Mouse (Mus musculus) retina, postnatal 1 day (tissue): Measurements from ENCODE around the gene Mif4gd.
"Not testable (repeated sequence)": the region's sequence is repeated elsewhere in the genome, so short reads cannot be mapped to it uniquely, and the experiment has no call there.

Source experiments
- DNase-seq: peaks from one replicate; pipeline ENCODE4 v3.0.0-alpha.2; 2012

The Mif4gd gene

DNA sequence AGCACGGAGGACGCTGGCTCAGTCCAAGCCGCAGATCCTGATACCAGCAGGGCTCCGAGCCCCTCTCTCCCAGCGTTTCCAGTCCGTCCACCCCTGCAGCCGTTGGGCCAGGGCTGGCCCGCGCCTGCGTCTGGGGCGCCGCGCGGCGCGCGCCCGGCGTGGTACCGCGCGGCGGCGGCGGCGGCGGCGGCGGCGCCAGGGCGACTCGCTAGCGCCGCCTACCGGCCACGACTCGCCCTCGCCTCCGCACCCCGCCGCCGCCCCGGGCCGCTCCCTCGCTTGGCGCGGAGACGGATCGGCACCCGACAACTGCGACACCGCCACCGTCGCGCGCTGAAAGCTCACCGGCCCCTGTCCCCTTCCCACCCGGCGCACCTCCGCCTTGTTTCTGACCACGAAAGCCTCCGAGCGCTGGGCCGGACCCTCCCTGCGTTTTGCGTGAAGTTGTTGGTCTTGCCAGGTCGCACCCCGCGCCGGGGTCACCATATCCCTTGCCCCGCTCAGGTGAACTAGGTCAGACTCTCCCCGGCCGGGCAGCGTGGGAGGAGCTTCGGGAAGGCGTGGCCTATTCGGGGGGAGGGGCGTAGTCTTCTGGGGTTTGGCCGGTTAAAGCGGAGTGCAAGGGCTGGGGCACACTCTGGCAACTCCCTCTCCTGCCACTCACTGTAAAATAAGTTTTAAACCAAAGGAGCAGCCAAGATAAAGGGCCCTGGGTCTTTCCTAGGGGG, at the start of gene Mif4gd:
Gene Mif4gd, minus strand, starts transcription at position 560 of the 728 bp plus-strand sequence.
- peak; percentile 91 for DNase-seq

DNA sequence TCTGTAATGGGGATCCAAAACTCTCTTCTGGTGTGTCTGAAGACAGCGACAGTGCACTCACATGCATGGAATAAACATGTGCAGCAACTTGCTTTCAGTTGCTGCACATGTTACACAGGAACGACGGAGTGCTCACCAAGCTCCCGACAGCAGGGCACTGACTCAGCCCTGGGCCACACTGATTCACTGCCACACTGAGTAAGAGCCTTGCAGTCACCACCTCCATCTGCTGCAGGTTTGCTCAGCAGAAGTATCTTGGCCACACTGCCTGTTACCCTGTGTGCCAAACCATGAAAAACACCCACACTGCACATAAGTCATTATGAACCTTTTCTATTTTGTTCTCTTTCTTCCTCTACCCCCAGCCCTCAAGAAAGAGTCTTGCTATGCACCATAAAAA, 47.6 kb upstream of the Mif4gd start:
- DNase-seq: no peak

DNA sequence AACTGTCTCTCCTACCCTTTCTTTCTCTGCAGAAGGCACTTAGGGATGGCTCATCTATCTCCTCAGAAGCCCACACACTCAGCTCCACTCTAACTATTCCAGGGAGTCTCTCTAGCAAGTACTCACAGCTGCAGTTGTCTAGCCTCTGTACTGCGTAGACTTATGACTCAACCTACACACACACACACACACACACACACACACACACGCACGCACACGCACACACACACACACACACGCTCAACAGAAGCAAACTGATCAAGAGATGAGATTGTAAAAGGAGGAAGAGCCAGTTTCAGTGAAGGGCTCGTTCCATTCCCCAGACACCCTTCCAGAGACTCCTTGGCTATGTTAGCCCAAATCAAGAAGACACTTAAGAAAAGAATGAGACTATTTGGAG, 45.8 kb upstream of the Mif4gd start:
- no peak for DNase-seq

DNA sequence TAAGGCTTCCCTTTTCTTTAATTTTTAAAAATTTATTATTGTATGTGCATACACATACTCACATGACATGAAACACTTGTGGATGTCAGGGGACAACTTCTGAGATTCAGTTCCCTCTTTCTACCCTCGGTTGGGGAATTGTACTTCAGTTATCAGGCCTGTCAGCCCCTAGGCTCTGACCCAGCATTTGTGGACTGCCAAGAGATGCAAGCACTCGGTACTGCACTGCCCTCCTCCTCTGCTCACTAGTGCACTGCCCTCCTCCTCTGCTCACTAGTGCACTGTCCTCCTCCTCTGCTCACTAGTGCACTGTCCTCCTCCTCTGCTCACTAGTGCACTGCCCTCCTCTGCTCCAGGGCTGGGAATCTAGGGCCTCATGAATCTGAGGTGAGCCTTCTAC, 41.4 kb upstream of the Mif4gd start:
- no peak for DNase-seq

DNA sequence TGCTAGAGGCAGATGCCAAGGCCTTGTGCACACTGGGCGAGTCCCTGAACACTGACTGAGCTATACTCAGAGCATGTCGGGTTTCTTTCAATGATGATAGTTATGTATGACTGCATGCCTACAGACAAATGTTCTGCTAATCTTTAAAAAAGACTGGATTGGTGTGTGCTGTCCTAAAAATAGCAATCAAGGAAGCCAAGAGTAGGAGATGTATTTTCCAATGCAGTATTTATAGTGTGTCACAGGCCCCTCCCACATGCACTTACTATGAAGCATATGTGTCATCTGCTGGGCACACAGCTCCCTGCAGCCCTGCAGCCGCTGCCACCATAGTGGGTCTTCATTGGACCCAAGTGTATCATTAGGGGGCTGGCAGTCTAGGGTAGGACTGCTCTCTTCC, 40.4 kb upstream of the Mif4gd start:
- no peak for DNase-seq

DNA sequence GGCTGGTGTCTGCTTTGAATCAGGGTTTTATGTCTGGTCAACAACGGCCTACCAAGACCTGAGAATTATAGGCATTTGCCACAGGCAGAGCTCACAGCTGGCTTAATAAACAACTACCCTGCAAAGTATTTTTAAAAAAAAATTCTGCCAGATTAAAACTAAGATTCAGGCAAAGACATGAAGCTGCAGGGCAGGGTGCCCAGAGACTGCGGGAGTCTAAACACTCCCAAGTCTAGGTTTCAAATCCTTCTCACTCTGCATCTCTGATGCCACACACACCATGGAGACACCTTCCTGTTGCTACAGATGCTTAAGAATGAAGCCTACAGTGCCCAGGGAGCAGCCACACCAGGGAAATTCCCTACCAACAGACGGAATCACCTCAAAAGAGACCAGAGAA, 38.9 kb upstream of the Mif4gd start:
- DNase-seq: no peak

DNA sequence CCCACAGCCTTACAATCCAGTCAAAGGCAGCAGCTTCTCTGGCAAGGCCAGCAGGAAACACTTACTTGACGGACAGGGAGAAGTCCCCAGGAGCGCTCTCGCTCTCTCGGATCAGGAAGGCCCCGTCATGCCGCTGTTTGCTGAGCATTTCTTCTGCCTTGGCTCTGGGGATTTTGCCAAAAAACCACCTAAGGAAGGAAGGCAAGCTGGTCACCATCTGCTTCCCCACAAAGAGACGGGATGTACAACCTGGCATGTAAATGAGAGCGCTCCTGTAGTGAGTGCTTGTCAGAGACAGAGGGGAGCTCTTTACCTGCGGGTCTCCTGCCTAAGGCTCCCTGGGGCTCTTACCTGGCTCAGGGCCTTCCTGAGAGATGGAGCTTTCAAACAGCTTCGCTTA, 36.9 kb upstream of the Mif4gd start:
- no peak for DNase-seq

DNA sequence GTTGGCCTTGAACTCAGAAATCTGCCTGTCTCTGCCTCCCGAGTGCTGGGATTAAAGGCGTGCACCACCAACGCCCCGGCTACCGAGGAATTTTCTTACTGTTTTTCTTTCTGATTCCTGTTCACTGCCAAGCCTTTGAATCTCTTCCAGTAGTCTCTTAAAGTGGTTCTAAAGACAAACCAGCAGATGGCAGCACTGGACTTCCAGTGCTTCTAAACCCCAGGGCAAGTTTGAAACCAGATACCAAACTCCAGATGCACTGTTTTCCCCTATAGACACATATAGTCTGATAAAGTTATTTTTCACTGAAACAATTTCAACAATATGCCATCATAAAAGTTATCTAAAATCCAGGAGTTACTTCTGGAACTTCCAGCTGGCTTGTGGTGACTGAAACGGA, 34.7 kb upstream of the Mif4gd start:
- DNase-seq: peak; percentile 83

DNA sequence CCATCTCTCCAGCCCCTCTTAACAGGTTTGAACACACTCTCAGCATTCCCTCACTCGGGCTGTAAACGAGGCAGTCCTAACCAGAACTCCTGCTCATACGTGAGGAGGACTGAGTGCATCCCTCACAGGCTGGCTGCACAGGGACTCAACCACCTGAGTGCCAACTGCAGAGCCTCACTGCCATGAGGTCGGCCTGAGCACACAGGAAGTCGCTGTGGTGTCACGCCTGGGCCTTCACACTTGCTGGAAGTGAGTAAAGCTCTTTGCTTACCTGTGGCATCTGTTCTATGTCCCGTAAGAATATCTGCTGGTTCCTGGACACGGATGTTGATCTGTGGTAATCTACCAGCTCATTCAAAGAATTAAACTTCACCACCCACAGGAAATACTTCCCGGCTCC, 33.7 kb upstream of the Mif4gd start:
- DNase-seq: no peak

DNA sequence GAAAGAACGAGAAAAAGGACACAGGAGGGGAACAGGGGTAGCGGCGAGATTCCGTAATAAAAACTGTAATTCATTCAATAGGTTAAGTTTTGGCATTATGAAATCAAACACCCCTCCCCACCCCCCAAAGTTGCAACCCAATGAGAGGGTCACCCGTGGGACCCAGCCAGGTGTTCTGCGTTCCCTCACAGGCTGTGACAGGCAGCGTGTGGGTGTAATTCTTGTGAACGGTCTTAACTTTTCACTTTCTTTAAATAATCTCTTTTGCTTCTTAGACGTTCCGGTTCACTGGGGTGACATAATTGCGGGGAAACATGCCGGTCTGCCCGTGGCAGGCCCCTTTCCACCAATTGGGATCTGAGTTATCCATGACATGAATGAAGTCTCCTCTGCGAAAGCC, 32.7 kb upstream of the Mif4gd start:
- DNase-seq: not testable (repeated sequence)

DNA sequence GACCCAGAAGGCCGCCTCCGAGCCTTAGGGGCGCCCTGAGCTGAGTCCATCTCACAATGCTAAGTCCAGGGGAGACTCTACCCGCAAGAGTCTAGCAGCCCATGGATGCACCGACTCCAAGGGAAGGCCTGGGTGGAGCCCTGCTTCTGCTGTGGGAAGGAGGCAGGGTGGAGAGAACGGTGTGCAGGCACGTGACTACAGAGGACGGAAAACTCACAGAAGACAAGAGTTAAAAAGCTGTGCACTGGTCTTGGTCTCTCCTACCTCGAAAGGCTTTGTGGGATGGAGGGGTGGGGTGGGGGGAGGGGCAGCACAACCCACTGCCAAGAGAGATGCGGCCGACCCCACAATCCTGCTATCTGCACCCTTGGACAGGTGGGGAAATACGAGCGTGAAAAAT, 31.5 kb upstream of the Mif4gd start:
- no peak for DNase-seq

DNA sequence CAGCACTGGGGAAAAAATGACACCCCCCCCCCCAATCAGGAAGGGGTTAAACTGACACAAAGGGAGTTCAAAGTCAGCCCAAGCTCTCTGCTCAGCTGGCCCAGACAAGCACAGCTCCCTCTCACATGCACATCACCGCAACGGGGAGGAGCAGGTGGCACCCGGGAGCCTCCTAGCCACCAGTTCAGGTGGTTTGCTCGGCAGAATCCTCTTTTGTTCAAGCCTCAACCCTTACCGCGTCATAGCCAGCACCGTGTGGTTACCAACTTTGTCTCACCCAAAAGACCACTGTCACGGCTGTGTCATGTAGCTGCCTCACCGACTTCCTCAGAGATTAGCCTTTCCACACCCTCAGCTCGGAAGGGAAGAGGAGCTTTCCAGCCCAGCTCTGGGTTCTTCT, 30.5 kb upstream of the Mif4gd start:
- no peak for DNase-seq

DNA sequence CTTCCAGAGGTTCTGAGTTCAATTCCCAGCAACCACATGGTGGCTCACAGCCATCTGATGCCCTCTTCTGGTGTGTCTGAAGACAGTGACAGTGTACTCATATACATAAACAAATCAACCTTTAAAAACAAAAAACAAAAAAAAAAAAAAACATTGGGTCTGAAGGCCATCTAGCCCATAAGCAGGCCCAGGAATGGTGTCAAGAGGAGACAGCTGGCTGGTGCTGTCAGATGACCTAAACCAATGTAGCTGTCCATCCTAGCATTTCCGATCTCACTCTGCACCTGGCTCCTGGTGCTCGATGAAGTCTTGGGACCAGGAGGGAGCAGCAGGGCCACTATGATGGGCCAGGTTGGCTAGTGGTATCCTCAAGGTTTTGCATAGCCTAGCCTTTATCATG, 29.9 kb upstream of the Mif4gd start:
- DNase-seq: no peak

DNA sequence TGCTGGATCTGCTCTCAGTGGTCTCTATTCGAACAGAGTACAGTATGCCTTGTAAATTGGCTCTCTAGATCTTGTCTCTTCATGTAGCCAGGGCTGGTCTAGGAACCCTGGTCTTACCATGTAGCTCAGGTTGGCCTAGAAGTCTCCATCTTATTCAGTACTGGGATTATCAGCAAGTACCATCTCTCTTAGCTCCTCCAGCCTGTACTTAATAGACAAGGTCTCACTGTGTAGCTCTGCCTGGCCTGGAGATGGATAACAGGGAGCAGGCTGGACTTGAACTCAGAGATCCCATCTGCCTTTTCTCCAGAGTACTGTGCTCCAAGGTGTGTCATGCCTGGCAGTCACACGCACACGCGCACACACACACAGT, 28.9 kb upstream of the Mif4gd start:
- DNase-seq: no peak

DNA sequence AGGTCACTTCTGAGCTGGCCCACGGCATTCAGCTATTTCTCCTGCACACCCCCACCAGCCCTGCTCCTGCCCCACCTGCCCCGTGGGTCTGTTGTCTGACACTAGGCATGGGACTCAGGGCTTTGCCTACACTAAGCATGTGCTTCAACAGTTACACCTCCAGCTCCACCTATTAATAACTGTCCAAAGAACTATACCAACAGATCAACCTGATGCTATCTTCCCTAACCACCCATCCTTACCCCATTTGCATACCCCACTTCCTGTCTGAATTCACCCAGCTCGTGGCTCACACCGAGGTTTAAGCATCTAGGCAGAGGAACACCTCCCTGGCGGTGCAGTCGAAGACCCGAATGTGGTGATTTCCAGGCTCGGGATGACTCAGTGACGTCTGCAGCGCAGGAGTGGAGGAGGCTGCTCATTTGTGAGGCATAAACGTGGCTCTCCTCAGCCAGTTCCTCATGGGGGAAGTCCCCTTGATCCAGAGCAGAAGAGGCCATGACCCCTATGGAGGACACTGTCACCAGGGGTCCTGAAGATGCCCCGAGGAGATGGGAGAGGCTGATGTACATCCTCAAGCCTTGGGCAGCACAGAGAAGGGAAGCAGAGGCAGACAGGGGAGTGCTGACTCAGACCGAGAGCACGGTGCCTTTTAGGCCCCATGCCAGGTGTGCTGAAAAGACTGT, 28.4 kb upstream of the Mif4gd start:
- no peak for DNase-seq

DNA sequence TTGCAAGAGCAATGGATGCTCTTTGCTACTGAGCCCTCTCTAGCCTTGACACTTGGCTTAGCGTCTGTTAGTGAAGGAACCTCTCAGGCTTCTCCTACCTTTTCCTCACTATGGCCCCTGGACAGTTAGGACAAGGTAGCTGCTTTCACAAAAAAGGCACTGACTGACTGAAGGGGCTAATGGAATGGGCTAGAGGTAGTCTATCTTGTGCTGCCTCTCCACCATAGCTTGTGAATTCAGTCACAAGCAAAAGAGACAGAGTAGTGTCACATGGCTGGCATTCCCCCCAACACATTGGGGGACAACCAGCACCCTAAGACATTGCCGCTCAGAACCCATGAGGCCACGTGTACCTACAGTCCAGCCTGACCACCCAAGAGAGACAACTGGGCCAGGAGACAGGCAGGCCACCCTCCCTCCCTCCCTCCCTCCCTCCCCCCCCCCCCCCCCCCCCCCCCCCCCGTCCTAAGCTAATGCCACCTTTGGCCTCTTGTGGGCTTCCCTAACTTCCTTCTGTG, 27.6 kb upstream of the Mif4gd start:
- DNase-seq: no peak

DNA sequence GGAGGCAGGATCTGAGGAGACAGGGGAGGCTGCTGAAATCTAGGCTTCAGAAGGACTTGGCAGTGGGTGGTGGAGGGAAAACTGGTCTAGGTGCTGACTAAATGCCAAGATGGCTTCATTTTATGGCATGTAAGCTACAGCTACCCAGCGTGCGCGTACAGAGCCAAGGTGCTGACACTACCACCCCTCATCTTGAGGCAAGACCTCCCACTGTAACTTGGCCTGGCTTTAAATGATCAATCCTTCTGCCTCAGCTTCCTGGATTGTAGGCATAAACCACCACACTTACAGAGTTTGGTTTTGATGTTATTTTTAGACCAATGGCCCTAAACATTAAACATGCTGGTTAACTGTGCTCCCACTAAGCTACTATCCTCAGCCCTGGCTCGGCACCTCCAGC, 26.8 kb upstream of the Mif4gd start:
- no peak for DNase-seq

DNA sequence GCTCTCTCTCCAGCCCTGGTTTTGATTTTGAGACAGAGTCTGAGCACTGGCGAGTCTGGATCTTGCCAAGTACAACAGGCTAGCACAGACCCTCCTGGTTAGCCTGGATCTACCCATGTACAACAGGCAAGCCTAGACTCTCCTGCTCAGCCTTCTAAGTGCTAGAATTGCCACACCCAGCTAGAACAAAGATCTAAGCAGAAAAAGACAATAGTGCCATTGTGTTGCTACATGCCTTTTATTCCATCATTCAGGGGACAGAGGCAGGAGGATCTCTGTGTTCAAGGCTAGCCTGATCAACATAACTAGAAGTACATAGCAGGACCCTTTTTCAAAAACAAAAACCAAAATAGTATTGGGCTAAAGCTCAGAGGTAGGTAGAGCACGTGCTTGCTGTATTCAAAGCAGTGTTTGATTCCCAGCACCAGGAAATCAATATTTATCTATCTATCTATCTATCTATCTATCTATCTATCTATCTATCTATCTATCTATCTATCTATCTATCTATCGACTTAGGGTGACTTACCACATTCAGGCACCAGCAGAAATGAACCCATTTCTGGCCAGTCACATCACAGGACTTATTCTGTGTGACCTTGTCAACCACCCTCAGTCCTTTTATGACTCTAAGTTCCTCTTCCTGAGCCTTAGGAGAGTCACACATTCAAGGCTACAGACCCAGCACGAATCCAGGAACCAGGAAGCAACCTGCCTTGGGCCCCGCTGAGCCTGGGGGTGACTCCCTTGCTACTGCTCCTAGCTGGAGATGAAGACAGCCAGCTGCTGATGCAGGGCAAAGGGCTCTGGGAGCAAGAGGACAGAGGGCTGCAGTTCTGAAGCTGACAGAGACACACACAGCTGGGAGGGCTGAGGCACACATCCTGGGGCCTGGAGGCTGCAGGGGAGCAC, 26.0 kb upstream of the Mif4gd start:
- no peak for DNase-seq

DNA sequence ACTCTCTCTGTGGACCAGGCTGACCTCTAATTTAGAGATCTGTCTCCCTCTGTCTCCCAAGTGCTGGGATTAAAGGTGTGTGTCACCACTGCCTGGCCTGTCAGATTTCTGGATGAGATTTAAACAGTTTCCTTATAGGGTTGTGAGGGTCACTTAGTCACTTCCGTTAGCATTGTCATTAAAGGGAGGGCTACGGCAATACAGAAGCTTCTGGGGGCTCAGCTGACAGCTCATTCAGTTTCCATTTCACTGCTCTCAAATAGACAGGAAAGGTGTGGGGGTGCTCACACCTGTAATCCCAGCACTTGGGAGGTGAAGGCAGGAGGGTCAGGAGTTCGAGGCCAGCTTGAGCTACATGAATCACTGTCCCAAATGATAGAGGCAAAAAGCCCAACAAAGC, 24.2 kb upstream of the Mif4gd start:
- DNase-seq: no peak

DNA sequence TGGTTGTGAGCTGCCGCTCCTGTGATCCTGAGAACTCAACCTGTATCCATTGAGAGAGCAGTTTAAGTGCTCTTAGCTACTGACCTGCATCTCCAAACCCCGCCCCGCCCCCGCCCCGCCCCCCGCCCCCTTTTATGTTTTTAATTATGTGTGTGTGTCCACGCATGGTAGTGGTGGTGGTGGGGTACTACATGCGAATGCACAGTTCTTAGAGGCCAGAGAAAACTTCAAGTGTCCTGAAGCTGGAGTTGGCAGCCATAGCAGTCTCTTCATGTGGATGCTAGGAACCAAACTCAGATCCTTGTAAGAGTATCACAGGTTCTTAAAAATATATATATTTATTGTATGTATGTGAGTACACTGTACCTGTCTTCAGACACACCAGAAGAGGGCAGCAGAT, 22.7 kb upstream of the Mif4gd start:
- DNase-seq: no peak

DNA sequence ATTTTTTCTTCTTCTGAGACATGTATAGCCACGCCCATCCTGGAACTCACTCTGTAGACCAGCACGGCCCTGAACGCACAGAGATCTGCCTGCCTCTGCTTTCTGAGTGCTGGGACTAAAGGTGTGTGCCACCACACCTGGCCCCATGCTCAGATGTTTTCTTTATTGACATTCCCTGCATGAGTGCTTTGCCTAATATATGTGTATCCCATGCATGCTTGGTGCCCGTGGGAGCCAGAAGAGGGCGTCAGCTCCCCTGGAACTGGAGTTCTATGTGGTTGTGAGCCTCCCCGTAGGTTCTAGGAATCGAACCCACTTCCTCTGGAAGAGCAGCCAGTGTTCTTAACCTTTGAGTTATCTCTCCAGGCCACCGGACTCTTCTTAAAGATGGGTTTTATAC, 22.3 kb upstream of the Mif4gd start:
- no peak for DNase-seq

DNA sequence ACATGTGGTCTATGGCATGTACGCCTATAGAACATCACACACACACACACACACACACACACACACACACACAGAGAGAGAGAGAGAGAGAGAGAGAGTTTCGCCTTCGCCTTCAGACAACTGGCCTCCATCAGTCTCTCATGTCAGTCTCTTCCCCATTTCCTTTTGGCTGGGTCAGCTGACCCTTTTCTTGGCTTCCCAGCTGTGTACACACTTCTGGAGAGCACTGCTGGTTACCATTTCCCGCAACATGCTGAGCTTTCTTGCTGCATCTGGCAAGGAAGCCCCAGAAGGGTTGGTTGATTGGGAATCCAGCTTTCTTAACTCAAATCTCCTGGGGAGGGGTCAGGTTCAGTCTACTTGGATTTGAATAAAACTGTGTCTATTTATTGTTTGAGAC, 21.3 kb upstream of the Mif4gd start:
- no peak for DNase-seq

DNA sequence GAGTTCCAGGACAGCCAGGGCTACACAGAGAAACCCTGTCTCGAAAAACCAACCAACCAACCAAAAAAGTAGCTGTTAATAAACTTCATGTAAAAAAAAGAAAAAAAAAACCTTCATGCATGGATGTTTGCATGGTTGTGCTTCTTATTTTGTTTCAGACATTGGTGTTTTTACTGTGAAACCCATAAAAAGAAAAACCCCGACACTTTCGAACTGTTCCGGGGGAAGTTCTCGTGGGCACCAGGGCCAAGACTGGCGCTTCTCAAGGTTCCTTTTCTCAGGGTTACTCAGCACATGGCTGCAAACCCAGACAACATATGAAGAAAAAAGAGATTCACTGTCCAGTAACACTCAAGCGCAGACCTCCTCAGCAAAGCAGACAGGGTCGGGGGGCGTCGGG, 20.1 kb upstream of the Mif4gd start:
- no peak for DNase-seq

DNA sequence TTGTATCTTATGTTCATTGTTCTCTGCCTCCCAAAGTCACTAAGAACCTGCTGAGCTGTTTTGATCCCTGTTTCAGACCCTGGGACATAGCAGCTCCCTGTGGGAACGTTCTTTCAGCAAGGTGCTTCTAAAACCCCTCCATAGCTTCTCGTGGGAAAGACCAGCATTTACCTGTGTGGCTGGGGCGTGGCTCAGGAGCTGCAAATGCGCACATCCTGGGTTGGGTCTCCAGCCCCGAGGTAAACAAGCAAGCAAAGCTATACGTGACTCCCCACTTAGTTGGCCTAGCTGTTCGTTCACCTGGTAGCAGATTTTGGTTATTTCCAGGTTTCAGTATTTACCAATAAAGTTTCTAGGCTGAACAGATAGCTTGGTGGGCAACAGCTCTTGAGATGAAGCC, 19.5 kb upstream of the Mif4gd start:
- DNase-seq: no peak
